Mouse (Mus musculus) erythroblast, embryonic 14.5 days (primary cell): Measurements from ENCODE around the gene Engase.

ENCODE experiments used
- GATA1 ChIP-seq: IDR thresholded peaks from 2 replicates; pipeline ENCODE4 v1.6.1; 2012; ENCODE audit warnings: low read length, inconsistent platforms, mixed read lengths
- TAL1 ChIP-seq: IDR thresholded peaks from 3 replicates; pipeline ENCODE4 v1.6.1; 2012; ENCODE audit warnings: low read length, inconsistent platforms, mixed read lengths

- TF ChIP-seq TAL1 (no peak), GATA1 (no peak)
These were observed 29.3 kb upstream of the Engase start for GRCm38 (mm10) chr11:118447346-118447745.
